Mouse (Mus musculus): ENCODE data around the gene Mcam. TPM values are rescaled to one million over a fixed set of nuclear protein-coding genes. Genes with fewer than 3 reads are reported as not detected.

The Mcam gene
- total and polyA plus RNA-seq, 3 experiments, result 0.15 to 0.88 TPM; not detected in 1

- no peaks in the 10 kb centered on the region for H3K9me3 ChIP-seq (replicated peaks; ENCODE audit: insufficient read depth, low read length)
- no peak overlapping the region for H3K27ac ChIP-seq (ENCODE audit: control insufficient read depth, low read depth, low read length)
- H3K4me1 ChIP-seq (ENCODE audit: control insufficient read depth in 1 of 2, insufficient read depth in 2 of 2, low read length in 2 of 2), result no peaks in the 10 kb centered on the region
- no peak overlapping the region for H3K9ac ChIP-seq (ENCODE audit: control insufficient read depth, low read depth, low read length, poor library complexity, severe bottlenecking)
- TF ChIP-seq HCFC1 (IDR thresholded peaks at IDR 0.05; ENCODE audit: low read depth, low read length), result no peak
- TF ChIP-seq POLR2AphosphoS2 (IDR thresholded peaks at IDR 0.05; ENCODE audit: low read length), result no peak
- TF ChIP-seq POLR2A (IDR thresholded peaks at IDR 0.05; ENCODE audit: control insufficient read depth in 1 of 2, insufficient read depth in 1 of 2, low read depth in 1 of 2, low read length in 2 of 2, poor library complexity in 1 of 2), result no peak
- no peak for TF ChIP-seq UBTF (IDR thresholded peaks at IDR 0.05; ENCODE audit: borderline replicate concordance, insufficient read depth, low read depth, low read length)
- no peak for TF ChIP-seq TBP (IDR thresholded peaks at IDR 0.05; ENCODE audit: low read depth, low read length)
- no peak for TF ChIP-seq GABPA (IDR thresholded peaks at IDR 0.05; ENCODE audit: low read depth, low read length)
- TF ChIP-seq TCF12 (IDR thresholded peaks at IDR 0.05; ENCODE audit: low read depth, low read length), result no peak
- TF ChIP-seq SIN3A (IDR thresholded peaks at IDR 0.05; ENCODE audit: low read length), result no peak
- no peak for TF ChIP-seq RAD21 (IDR thresholded peaks at IDR 0.05; ENCODE audit: low read depth, low read length)
- no peaks in the 10 kb centered on the region; a peak in 2 of 4 replicates for H3K36me3 ChIP-seq (ENCODE audit: control insufficient read depth in 1 of 2, insufficient read depth in 2 of 2, low read length in 2 of 2)
- no peak overlapping the region for H3K4me3 ChIP-seq (ENCODE audit: control insufficient read depth in 1 of 2, insufficient read depth in 1 of 2, low read depth in 2 of 2, low read length in 2 of 2)
- H3K79me2 ChIP-seq (ENCODE audit: control insufficient read depth, insufficient read depth, low read length, poor library complexity), result no peaks in the 10 kb centered on the region
- H3K27me3 ChIP-seq (ENCODE audit: control insufficient read depth in 1 of 2, insufficient read depth in 2 of 2, low read length in 2 of 2), result no peaks in the 10 kb centered on the region
- DNase-seq (ENCODE audit: low read depth, low spot score), result no peak
Measured at GRCm38 (mm10) chr9:44144718-44145060, 10.4 kb downstream of the Mcam start.

- Histone ChIP-seq H3K4me3 (ENCODE audit: control insufficient read depth in 1 of 2, insufficient read depth in 1 of 2, low read depth in 2 of 2, low read length in 2 of 2) (no peak overlapping the region), H3K4me1 (ENCODE audit: control insufficient read depth in 1 of 2, insufficient read depth in 2 of 2, low read length in 2 of 2) (no peaks in the 10 kb centered on the region), H3K9me3 (replicated peaks; ENCODE audit: insufficient read depth, low read length) (no peaks in the 10 kb centered on the region), H3K79me2 (ENCODE audit: control insufficient read depth, insufficient read depth, low read length, poor library complexity) (no peaks in the 10 kb centered on the region), H3K27ac (ENCODE audit: control insufficient read depth, low read depth, low read length) (no peak overlapping the region), H3K9ac (ENCODE audit: control insufficient read depth, low read depth, low read length, poor library complexity, severe bottlenecking) (no peak overlapping the region), H3K27me3 (ENCODE audit: control insufficient read depth in 1 of 2, insufficient read depth in 2 of 2, low read length in 2 of 2) (no peaks in the 10 kb centered on the region), H3K36me3 (ENCODE audit: control insufficient read depth in 1 of 2, insufficient read depth in 2 of 2, low read length in 2 of 2) (peaks cover 0 to 3% of the 10 kb centered on the region in 2 experiments; a peak in 2 of 4 replicates)
- TF ChIP-seq CTCF (IDR thresholded peaks at IDR 0.05 in 2 of 3, conservative IDR thresholded peaks at IDR 0.05 in 1 of 3; ENCODE audit: control insufficient read depth in 1 of 3, insufficient read depth in 1 of 3, low read depth in 2 of 3, low read length in 3 of 3, poor library complexity in 1 of 3, severe bottlenecking in 1 of 3) (peak; percentile 27 to 53 (median 29); a peak in 4 of 6 replicates), SMC3 (IDR thresholded peaks at IDR 0.05; ENCODE audit: low read depth, low read length) (peak; percentile 58), CHD1 (IDR thresholded peaks at IDR 0.05; ENCODE audit: low read depth, low read length) (no peak), RAD21 (IDR thresholded peaks at IDR 0.05; ENCODE audit: low read depth, low read length) (peak; percentile 23)
- peak; percentile 29 for DNase-seq (ENCODE audit: low read depth, low spot score)
Measured at GRCm38 (mm10) chr9:44147290-44147689, 13.0 kb downstream of the Mcam start.

- Histone ChIP-seq H3K9ac (ENCODE audit: control insufficient read depth, low read depth, low read length, poor library complexity, severe bottlenecking) (no peak overlapping the region), H3K36me3 (ENCODE audit: control insufficient read depth in 1 of 2, insufficient read depth in 2 of 2, low read length in 2 of 2) (peaks cover 0 to 9% of the 10 kb centered on the region in 2 experiments; a peak in 2 of 4 replicates), H3K4me1 (ENCODE audit: control insufficient read depth in 1 of 2, insufficient read depth in 2 of 2, low read length in 2 of 2) (no peaks in the 10 kb centered on the region), H3K9me3 (replicated peaks; ENCODE audit: insufficient read depth, low read length) (no peaks in the 10 kb centered on the region), H3K27ac (ENCODE audit: control insufficient read depth, low read depth, low read length) (no peak overlapping the region), H3K4me3 (ENCODE audit: control insufficient read depth in 1 of 2, insufficient read depth in 1 of 2, low read depth in 2 of 2, low read length in 2 of 2) (no peak overlapping the region), H3K79me2 (ENCODE audit: control insufficient read depth, insufficient read depth, low read length, poor library complexity) (no peaks in the 10 kb centered on the region), H3K27me3 (ENCODE audit: control insufficient read depth in 1 of 2, insufficient read depth in 2 of 2, low read length in 2 of 2) (no peaks in the 10 kb centered on the region)
- DNase-seq (ENCODE audit: low read depth, low spot score), result no peak
- TF ChIP-seq CHD2 (IDR thresholded peaks at IDR 0.05; ENCODE audit: low read length) (no peak), ETS1 (IDR thresholded peaks at IDR 0.05; ENCODE audit: low read depth, low read length) (no peak), UBTF (IDR thresholded peaks at IDR 0.05; ENCODE audit: borderline replicate concordance, insufficient read depth, low read depth, low read length) (no peak), HCFC1 (IDR thresholded peaks at IDR 0.05; ENCODE audit: low read depth, low read length) (no peak), RCOR1 (IDR thresholded peaks at IDR 0.05; ENCODE audit: low read depth, low read length) (no peak), POLR2A (IDR thresholded peaks at IDR 0.05; ENCODE audit: control insufficient read depth in 1 of 2, insufficient read depth in 1 of 2, low read depth in 1 of 2, low read length in 2 of 2, poor library complexity in 1 of 2) (no peak), BHLHE40 (IDR thresholded peaks at IDR 0.05; ENCODE audit: borderline replicate concordance, low read depth, low read length) (no peak), NRF1 (IDR thresholded peaks at IDR 0.05; ENCODE audit: insufficient read depth, low read depth, low read length, poor library complexity, severe bottlenecking) (no peak), CTCF (IDR thresholded peaks at IDR 0.05 in 2 of 3, conservative IDR thresholded peaks at IDR 0.05 in 1 of 3; ENCODE audit: control insufficient read depth in 1 of 3, insufficient read depth in 1 of 3, low read depth in 2 of 3, low read length in 3 of 3, poor library complexity in 1 of 3, severe bottlenecking in 1 of 3) (no peak), RAD21 (IDR thresholded peaks at IDR 0.05; ENCODE audit: low read depth, low read length) (no peak)
Measured at GRCm38 (mm10) chr9:44159886-44160285, 25.6 kb downstream of the Mcam start.
